Mouse (Mus musculus): Measurements from ENCODE around the gene Eif4e1b. TPM values are rescaled to one million over a fixed set of nuclear protein-coding genes. Genes with fewer than 3 reads are reported as not detected.

The Eif4e1b gene
- total and polyA plus RNA-seq, 3 experiments, result not detected

GRCm38 (mm10) chr13:54836351-54837030 lies 52.7 kb downstream of the Eif4e1b start:
- Histone ChIP-seq H3K36me3 (ENCODE audit: control insufficient read depth, insufficient read depth, low read length) (no peaks in the 10 kb centered on the region), H3K9ac (ENCODE audit: low read depth, low read length) (no peak overlapping the region), H3K79me2 (replicated peaks; ENCODE audit: control insufficient read depth, insufficient read depth, low read length) (no peaks in the 10 kb centered on the region), H3K4me3 (no peak overlapping the region), H3K27me3 (ENCODE audit: control insufficient read depth, insufficient read depth, low read length) (no peaks in the 10 kb centered on the region), H3K4me1 (ENCODE audit: control insufficient read depth, insufficient read depth, low read length) (no peaks in the 10 kb centered on the region), H3K27ac (no peak overlapping the region)
- TF ChIP-seq CTCF (IDR thresholded peaks at IDR 0.05) (no peak), POLR2A (IDR thresholded peaks at IDR 0.05; ENCODE audit: insufficient read depth, low read depth, low read length) (no peak)
- intact Hi-C loops (cut with DNase I), result no loop called here
- 79% methylated on average over 14 of the region's 14 CpGs for WGBS
- no peak for DNase-seq

GRCm38 (mm10) chr13:54837061-54837460 lies 53.3 kb downstream of the Eif4e1b start:
- 56% methylated on average over 5 of the region's 5 CpGs for WGBS
- H3K4me1 ChIP-seq (ENCODE audit: control insufficient read depth, insufficient read depth, low read length), result no peaks in the 10 kb centered on the region
- H3K4me3 ChIP-seq, result no peak overlapping the region
- no peaks in the 10 kb centered on the region for H3K79me2 ChIP-seq (replicated peaks; ENCODE audit: control insufficient read depth, insufficient read depth, low read length)
- no peak for DNase-seq
- intact Hi-C loops (cut with DNase I), result no loop called here
- H3K27ac ChIP-seq, result no peak overlapping the region
- no peaks in the 10 kb centered on the region for H3K27me3 ChIP-seq (ENCODE audit: control insufficient read depth, insufficient read depth, low read length)
- H3K36me3 ChIP-seq (ENCODE audit: control insufficient read depth, insufficient read depth, low read length), result no peaks in the 10 kb centered on the region
- H3K9ac ChIP-seq (ENCODE audit: low read depth, low read length), result no peak overlapping the region
- TF ChIP-seq POLR2A (IDR thresholded peaks at IDR 0.05; ENCODE audit: insufficient read depth, low read depth, low read length) (no peak), EP300 (IDR thresholded peaks at IDR 0.05; ENCODE audit: insufficient read depth, low read depth, low read length) (no peak), CTCF (IDR thresholded peaks at IDR 0.05) (no peak)

- H3K36me3 ChIP-seq (ENCODE audit: control insufficient read depth, insufficient read depth, low read length), result no peaks in the 10 kb centered on the region
- H3K9ac ChIP-seq (ENCODE audit: low read depth, low read length), result no peak overlapping the region
- 10% methylated on average over 9 of the region's 9 CpGs for whole genome bisulfite sequencing
- TF ChIP-seq EP300 (IDR thresholded peaks at IDR 0.05; ENCODE audit: insufficient read depth, low read depth, low read length), result no peak
- TF ChIP-seq POLR2A (IDR thresholded peaks at IDR 0.05; ENCODE audit: insufficient read depth, low read depth, low read length), result no peak
- no peak for TF ChIP-seq CTCF (IDR thresholded peaks at IDR 0.05)
- no peaks in the 10 kb centered on the region for H3K27me3 ChIP-seq (ENCODE audit: control insufficient read depth, insufficient read depth, low read length)
- intact Hi-C loops (cut with DNase I), result no loop called here
- H3K4me3 ChIP-seq, result no peak overlapping the region
- no peaks in the 10 kb centered on the region for H3K79me2 ChIP-seq (replicated peaks; ENCODE audit: control insufficient read depth, insufficient read depth, low read length)
- DNase-seq, result no peak
- no peak overlapping the region for H3K27ac ChIP-seq
- no peaks in the 10 kb centered on the region for H3K4me1 ChIP-seq (ENCODE audit: control insufficient read depth, insufficient read depth, low read length)
Measured at GRCm38 (mm10) chr13:54837471-54837889, 53.7 kb downstream of the Eif4e1b start.

Other genes with a start within 250 kb of the Eif4e1b start
- gene 4833439L19Rik, start 218.6 kb upstream of the Eif4e1b start, total RNA-seq (2021), result 10 to 100 TPM; 84.8 to 93.1 TPM
- 114 and 175 TPM in 2 replicates for gene 4833439L19Rik, start 218.6 kb upstream of the Eif4e1b start, polyA plus RNA-seq (2012; rRNA removed)
- 1 to 10 TPM; 6.2 to 6.8 TPM for gene Arl10, start 209.0 kb upstream of the Eif4e1b start, total RNA-seq (2021)
- gene Arl10, start 209.0 kb upstream of the Eif4e1b start, polyA plus RNA-seq (2012; rRNA removed), result 8.9 and 11.8 TPM in 2 replicates
- 10 to 100 TPM; 16.5 to 17.1 TPM for gene Nop16, start 193.9 kb upstream of the Eif4e1b start, total RNA-seq (2021)
- gene Nop16, start 193.9 kb upstream of the Eif4e1b start, polyA plus RNA-seq (2012; rRNA removed), result 5.9 and 10.0 TPM in 2 replicates
- 100 to 1,000 TPM; 169 to 189 TPM for gene Higd2a, start 193.8 kb upstream of the Eif4e1b start, total RNA-seq (2021)
- 189 and 270 TPM in 2 replicates for gene Higd2a, start 193.8 kb upstream of the Eif4e1b start, polyA plus RNA-seq (2012; rRNA removed)
- gene Cltb, start 172.7 kb upstream of the Eif4e1b start, total RNA-seq (2021), result 100 to 1,000 TPM in 1 of 2 experiments, 10 to 100 TPM in 1; 96.6 to 105 TPM
- 51.2 and 64.1 TPM in 2 replicates for gene Cltb, start 172.7 kb upstream of the Eif4e1b start, polyA plus RNA-seq (2012; rRNA removed)
- gene Faf2, start 162.2 kb upstream of the Eif4e1b start, total RNA-seq (2021), result 10 to 100 TPM; 20.4 to 21.4 TPM
- gene Faf2, start 162.2 kb upstream of the Eif4e1b start, polyA plus RNA-seq (2012; rRNA removed), result 9.2 and 17.2 TPM in 2 replicates
- 10 to 100 TPM; 51.6 to 54.6 TPM for gene Rnf44, start 90.1 kb upstream of the Eif4e1b start, total RNA-seq (2021)
- 69.2 and 94.5 TPM in 2 replicates for gene Rnf44, start 90.1 kb upstream of the Eif4e1b start, polyA plus RNA-seq (2012; rRNA removed)
- not detected for gene Cdhr2, start 82.5 kb upstream of the Eif4e1b start, total RNA-seq (2021)
- 0.04 TPM in 1 of 2 replicates, not detected in the other for gene Cdhr2, start 82.5 kb upstream of the Eif4e1b start, polyA plus RNA-seq (2012; rRNA removed)
- not detected for gene Gprin1, start 34.1 kb upstream of the Eif4e1b start, total RNA-seq (2021)
- gene Gprin1, start 34.1 kb upstream of the Eif4e1b start, polyA plus RNA-seq (2012; rRNA removed), result 0.03 TPM in 1 of 2 replicates, not detected in the other
- not detected for gene Sncb, start 17.4 kb upstream of the Eif4e1b start, total RNA-seq (2021)
- gene Sncb, start 17.4 kb upstream of the Eif4e1b start, polyA plus RNA-seq (2012; rRNA removed), result 0.20 and 0.31 TPM in 2 replicates
- gene Tspan17, start 5.4 kb downstream of the Eif4e1b start, total RNA-seq (2021), result 10 to 100 TPM; 10.0 to 12.7 TPM
- 7.2 and 7.6 TPM in 2 replicates for gene Tspan17, start 5.4 kb downstream of the Eif4e1b start, polyA plus RNA-seq (2012; rRNA removed)
- gene Unc5a, start 165.4 kb downstream of the Eif4e1b start, total RNA-seq (2021), result under 1 TPM; 0.57 to 0.73 TPM
- gene Unc5a, start 165.4 kb downstream of the Eif4e1b start, polyA plus RNA-seq (2012; rRNA removed), result 0.91 and 1.2 TPM in 2 replicates
- gene Hk3, start 237.4 kb downstream of the Eif4e1b start, total RNA-seq (2021), result under 1 TPM; 0.84 to 0.91 TPM
- gene Hk3, start 237.4 kb downstream of the Eif4e1b start, polyA plus RNA-seq (2012; rRNA removed), result 1.2 and 1.3 TPM in 2 replicates